Mouse (Mus musculus): ENCODE data around the gene Rasa4.

- no peak for TF ChIP-seq CTCF (IDR thresholded peaks at IDR 0.05; ENCODE audit: insufficient read depth, low read length)
- no peak for TF ChIP-seq POLR2A (IDR thresholded peaks at IDR 0.05; ENCODE audit: borderline replicate concordance, extremely low read depth, low read depth, low read length)
These were observed 26.6 kb upstream of the Rasa4 start for GRCm38 (mm10) chr5:136057085-136057484.

Measured in lung, adult 2 months (tissue).